Mouse (Mus musculus) embryonic stem cell, embryonic (primary cell): ENCODE data around the gene Mamdc4.

ENCODE experiments used
- CTCF ChIA-PET, 4 experiments: fragments of 300-600 bp in 2 of 4; fragments of 350-600 bp in 2 of 4; sonication (Branson Sonifier 250); formaldehyde crosslinking; loops; one replicate each; lab custom pipeline; 2022; ENCODE audit warnings: inconsistent platforms in 2 of 4; lab: Charles Lee
- POLR2A ChIA-PET, 4 experiments: fragments of 300-600 bp in 2 of 4; fragments of 350-600 bp in 2 of 4; sonication (Branson Sonifier 250); formaldehyde crosslinking; loops; one replicate each; lab custom pipeline; 2022; ENCODE audit warnings: antibody characterized with exemption in 4 of 4, inconsistent platforms in 1 of 4; lab: Charles Lee

The Mamdc4 gene

GRCm38 (mm10) chr2:25588227-25588907 is 13.7 kb upstream of the Mamdc4 start:
- CTCF ChIA-PET, result interaction anchor here in 2 of 4 experiments (0.5 to 1.1 kb wide), 4 partner anchors 9 to 106 kb away, joined by 3 to 4 read pairs (median 4); partner anchors contain the start of genes Mamdc4 (in 2 of the 2) and Phpt1 (in 1 of the 2)
- POLR2A ChIA-PET, result interaction anchor here in 3 of 4 experiments (0.5 to 2.8 kb wide), 11 partner anchors 9 to 668 kb away, joined by 3 to 11 read pairs (median 3); partner anchors contain the start of genes Mamdc4 (in 1 of the 3) and Traf2 (in 1 of the 3)

GRCm38 (mm10) chr2:25587290-25587689 is 12.6 kb upstream of the Mamdc4 start:
- CTCF ChIA-PET, result interaction anchor here in 2 of 4 experiments (0.6 kb wide), 2 partner anchors 13 to 160 kb away, joined by 3 read pairs; no protein-coding TSS in a partner anchor
- POLR2A ChIA-PET, result interaction anchor here in 2 of 4 experiments (0.8 to 2.8 kb wide), 9 partner anchors 8 to 46 kb away, joined by 3 to 11 read pairs (median 3); partner anchors contain the start of genes Edf1 (in 1 of the 2), Mamdc4 (in 1 of the 2) and Traf2 (in 1 of the 2)

- ChIA-PET POLR2A (interaction anchor here in 1 of 4 experiments (0.9 kb wide), 1 partner anchor 23 kb away, joined by 3 read pairs; no protein-coding TSS in a partner anchor), CTCF (no interaction called here)
Measured at GRCm38 (mm10) chr2:25585601-25586000, 11.0 kb upstream of the Mamdc4 start.

DNA sequence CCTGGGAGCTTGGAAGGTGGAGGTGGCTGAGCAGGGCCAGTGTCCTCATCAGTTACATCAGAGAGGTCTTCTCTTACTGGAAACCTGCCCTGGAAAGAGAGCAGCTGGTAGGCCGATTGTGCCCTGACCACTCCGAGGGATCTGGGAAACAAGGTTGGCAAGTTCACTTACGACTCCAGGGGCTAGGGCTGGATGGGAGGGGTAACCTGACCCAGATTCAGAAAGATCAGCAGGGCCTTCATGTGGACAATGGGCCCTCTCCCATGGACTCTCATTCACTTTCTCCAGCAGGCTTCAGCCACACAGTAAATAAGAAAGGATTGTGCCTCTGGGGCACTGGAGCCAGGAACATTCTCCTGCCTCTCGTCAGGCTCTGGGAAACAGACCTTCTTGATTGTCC is 10.2 kb upstream of the Mamdc4 start:
- CTCF ChIA-PET, result no interaction called here
- POLR2A ChIA-PET, result interaction anchor here in 1 of 4 experiments (1.5 to 7.3 kb wide), 2 partner anchors 8 to 9 kb away, joined by 3 to 48 read pairs; no protein-coding TSS in a partner anchor

DNA sequence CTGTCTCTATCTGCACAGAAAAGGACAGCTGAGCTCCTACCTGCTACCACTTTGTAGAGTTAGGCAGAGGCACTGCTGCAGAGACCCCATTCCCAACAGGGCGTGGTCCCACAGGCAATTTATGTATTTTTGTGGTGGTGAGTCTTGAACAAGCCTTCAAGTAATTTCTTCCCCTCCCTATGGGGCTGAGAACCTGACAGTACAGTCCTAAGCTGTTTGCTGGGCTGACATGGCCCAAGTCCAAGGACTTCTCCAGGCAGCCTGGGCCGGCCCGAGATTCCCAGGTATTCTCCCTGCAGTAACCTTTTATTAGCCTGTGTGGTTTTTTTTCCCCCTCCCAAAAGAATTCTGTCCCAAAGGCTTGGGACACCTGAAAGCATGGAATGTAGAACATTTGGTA is 9.5 kb upstream of the Mamdc4 start:
- CTCF ChIA-PET, result interaction anchor here in 2 of 4 experiments (4.0 to 5.9 kb wide), 2 partner anchors 9 kb away, joined by 40 to 64 read pairs; no protein-coding TSS in a partner anchor
- POLR2A ChIA-PET, result interaction anchor here in 2 of 4 experiments (1.4 to 7.3 kb wide), 4 partner anchors 8 to 27 kb away, joined by 3 to 48 read pairs (median 3); partner anchors contain the start of gene Edf1 (in 1 of the 2)

GRCm38 (mm10) chr2:25583571-25583970 is 8.9 kb upstream of the Mamdc4 start:
- CTCF ChIA-PET, result interaction anchor here in 2 of 4 experiments (1.5 to 5.9 kb wide), 3 partner anchors 9 to 13 kb away, joined by 3 to 64 read pairs (median 40); no protein-coding TSS in a partner anchor
- POLR2A ChIA-PET, result interaction anchor here in 2 of 4 experiments (1.4 to 7.3 kb wide), 4 partner anchors 8 to 26 kb away, joined by 3 to 48 read pairs (median 3); partner anchors contain the start of gene Edf1 (in 1 of the 2)

DNA sequence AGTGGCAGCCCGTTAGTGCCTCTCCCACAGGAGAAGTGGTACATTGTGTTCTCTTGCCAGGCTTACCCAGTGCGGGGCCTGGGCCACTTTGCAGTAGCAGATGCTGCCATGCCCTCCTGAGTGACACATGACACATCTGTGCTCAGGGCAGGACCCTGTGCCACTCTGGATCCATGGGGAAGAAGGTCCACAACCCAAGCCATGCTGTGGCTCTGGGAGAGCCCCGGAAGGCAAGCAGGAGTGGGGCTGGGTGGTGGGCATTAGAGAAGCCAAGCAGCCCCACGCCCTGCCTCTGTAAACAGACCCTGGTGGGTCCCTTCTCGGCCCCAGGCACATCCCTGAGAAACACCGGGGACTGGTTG is 8.5 kb upstream of the Mamdc4 start:
- POLR2A ChIA-PET, result interaction anchor here in 2 of 4 experiments (1.4 to 7.3 kb wide), 5 partner anchors 7 to 26 kb away, joined by 3 to 48 read pairs (median 3); partner anchors contain the start of gene Edf1 (in 1 of the 2)

DNA sequence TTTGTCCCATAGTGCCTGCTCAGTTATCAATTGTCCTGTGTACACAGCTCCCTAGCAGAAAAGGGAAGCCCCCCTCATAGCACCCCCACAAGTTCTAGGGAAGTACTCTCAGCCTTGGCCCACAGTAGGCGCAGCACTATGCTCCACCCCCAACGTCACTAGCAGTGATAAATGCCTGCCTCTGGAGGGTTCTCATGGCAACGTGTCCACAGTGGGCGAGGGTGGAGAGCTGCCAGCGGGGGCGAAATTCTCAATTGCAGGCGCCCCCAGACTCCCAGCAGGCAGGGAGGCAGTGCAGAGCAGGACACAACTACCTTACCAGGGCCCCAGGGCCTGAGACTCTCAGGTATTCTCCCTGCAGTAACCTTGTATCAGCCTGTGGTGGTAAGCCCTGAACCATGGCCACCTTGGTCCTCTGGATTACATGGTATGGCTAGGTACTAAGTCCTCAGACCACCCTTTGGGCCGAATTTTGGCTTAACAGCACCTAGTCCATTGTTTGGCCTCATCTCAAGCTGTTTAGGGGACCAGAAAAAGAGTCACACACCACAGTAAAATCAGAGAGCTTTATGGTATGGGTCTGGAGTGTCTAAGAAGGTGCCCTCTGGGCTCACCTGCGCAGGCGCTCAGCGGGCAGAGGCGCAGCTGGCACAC is 7.9 kb upstream of the Mamdc4 start:
- CTCF ChIA-PET, result interaction anchor here (0.7 to 5.9 kb wide), 15 partner anchors 9 to 349 kb away, joined by 3 to 64 read pairs (median 10); partner anchors contain the start of genes Traf2 (in 2 of the 4), Edf1 (in 1 of the 4) and Fut7 (in 1 of the 4)

More for the DNA sequence above, 8.5 kb upstream of the Mamdc4 start:
- CTCF ChIA-PET, result interaction anchor here in 2 of 4 experiments (1.5 to 5.9 kb wide), 4 partner anchors 10 to 26 kb away, joined by 3 to 64 read pairs (median 24); partner anchors contain the start of gene Edf1 (in 1 of the 2)

GRCm38 (mm10) chr2:25581901-25582301 is 7.3 kb upstream of the Mamdc4 start:
- ChIA-PET CTCF (interaction anchor here (0.5 to 5.9 kb wide), 66 partner anchors 8 to 537 kb away, joined by 3 to 64 read pairs (median 4); partner anchors contain the start of genes Traf2 (in 3 of the 4), Edf1 (in 2 of the 4), Fut7 (in 2 of the 4) and Tmem141 (in 2 of the 4)), POLR2A (interaction anchor here (0.7 to 7.3 kb wide), 22 partner anchors 8 to 310 kb away, joined by 3 to 48 read pairs (median 5); partner anchors contain the start of genes Edf1 (in 2 of the 4), Rabl6 (in 2 of the 4), Traf2 (in 2 of the 4) and Anapc2 (in 1 of the 4))

More for the DNA sequence above, 7.9 kb upstream of the Mamdc4 start:
- POLR2A ChIA-PET, result interaction anchor here (0.5 to 7.3 kb wide), 15 partner anchors 8 to 551 kb away, joined by 3 to 48 read pairs (median 5); partner anchors contain the start of genes Edf1 (in 2 of the 4) and Traf2 (in 1 of the 4)

GRCm38 (mm10) chr2:25581294-25581864 is 6.7 kb upstream of the Mamdc4 start, which contains the start of gene Ajm1:
Ajm1 (minus strand) TSS chr2:25581757.
- ChIA-PET CTCF (interaction anchor here (0.5 to 5.9 kb wide), 85 partner anchors 8 to 595 kb away, joined by 3 to 64 read pairs (median 4); partner anchors contain the start of genes Tmem141 (in 3 of the 4), Traf2 (in 3 of the 4), Edf1 (in 2 of the 4) and Fut7 (in 2 of the 4)), POLR2A (interaction anchor here (0.7 to 7.3 kb wide), 23 partner anchors 8 to 309 kb away, joined by 3 to 48 read pairs (median 5); partner anchors contain the start of genes Edf1 (in 2 of the 4), Rabl6 (in 2 of the 4), Traf2 (in 2 of the 4) and Anapc2 (in 1 of the 4))

DNA sequence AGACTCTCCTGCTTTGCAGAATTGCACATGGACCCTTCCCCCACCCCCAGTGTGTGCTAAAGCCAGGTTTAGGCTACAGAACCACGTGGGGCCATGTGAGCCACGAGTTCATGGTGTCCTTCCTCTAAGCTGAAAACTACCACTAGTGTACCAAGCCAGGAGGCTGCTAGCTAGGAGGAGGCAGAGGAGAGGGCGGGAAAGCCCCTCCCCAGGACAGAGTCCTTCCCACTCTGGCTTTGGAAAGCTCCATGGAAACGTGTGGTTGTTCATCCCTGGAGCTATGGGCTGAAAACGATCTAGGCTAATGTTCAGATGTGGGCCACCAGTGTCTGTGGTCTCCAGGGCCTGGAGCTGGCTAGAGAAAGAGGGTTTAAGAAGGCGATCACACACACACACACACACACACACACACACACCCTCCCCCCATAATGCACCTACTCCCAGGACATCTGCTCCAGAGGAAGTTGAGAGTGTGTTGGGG is 6.0 kb upstream of the Mamdc4 start:
- ChIA-PET CTCF (interaction anchor here (0.7 to 5.9 kb wide), 44 partner anchors 9 to 1632 kb away, joined by 3 to 64 read pairs (median 4); partner anchors contain the start of genes Tmem141 (in 3 of the 4), Edf1 (in 2 of the 4), Fut7 (in 2 of the 4) and Traf2 (in 2 of the 4)), POLR2A (interaction anchor here (0.6 to 7.3 kb wide), 16 partner anchors 8 to 44 kb away, joined by 3 to 48 read pairs (median 6); partner anchors contain the start of genes Edf1 (in 2 of the 4), Traf2 (in 2 of the 4) and Rabl6 (in 1 of the 4))

DNA sequence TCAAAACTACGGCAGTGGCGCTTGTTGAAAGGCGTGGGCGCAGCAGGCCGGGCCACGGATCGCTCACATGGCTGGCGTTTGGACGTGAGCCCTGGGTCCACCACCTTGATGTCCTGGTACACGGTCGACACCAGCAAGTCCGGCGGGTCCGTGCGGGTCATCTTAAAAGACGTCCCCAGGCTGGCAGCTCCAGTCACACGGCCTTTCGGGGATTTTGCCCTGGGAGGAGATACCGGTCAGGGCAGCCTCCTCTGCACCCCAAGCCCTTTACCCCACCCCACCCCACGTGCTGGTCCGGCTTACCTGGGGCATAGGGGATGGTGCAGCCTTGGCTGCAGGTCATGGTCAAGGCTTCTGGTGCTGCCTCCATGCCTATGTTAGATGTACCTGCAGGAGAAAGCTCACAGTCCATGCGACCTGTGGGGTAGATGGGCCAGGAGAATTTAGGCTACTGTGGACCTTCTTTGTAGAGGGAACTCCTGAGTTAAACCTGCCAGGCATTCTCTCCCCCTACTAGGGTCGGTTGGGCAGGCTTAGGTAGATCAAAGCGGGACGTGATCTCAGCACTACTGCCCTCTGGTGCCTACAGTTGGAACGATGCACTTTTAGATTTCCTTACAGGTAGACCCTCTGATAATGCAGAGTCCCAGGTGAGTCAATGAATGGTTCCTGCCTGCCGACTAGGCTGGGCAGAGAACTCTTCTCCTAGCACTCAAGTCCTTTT is 5.3 kb upstream of the Mamdc4 start:
- CTCF ChIA-PET, result interaction anchor here in 2 of 4 experiments (0.7 to 5.9 kb wide), 16 partner anchors 8 to 1633 kb away, joined by 3 to 64 read pairs (median 4); partner anchors contain the start of genes Tmem141 (in 2 of the 2), Edf1 (in 1 of the 2) and Fut7 (in 1 of the 2)
- POLR2A ChIA-PET, result interaction anchor here in 3 of 4 experiments (0.6 to 7.3 kb wide), 17 partner anchors 8 to 119 kb away, joined by 3 to 48 read pairs (median 6); partner anchors contain the start of genes Edf1 (in 2 of the 3), Rabl6 (in 2 of the 3), Traf2 (in 2 of the 3) and Paxx (in 1 of the 3)

GRCm38 (mm10) chr2:25578796-25579736 is 4.4 kb upstream of the Mamdc4 start:
- POLR2A ChIA-PET, result interaction anchor here in 3 of 4 experiments (0.9 to 7.3 kb wide), 16 partner anchors 9 to 317 kb away, joined by 3 to 48 read pairs (median 6); partner anchors contain the start of genes Edf1 (in 2 of the 3), Rabl6 (in 2 of the 3), Traf2 (in 2 of the 3) and Paxx (in 1 of the 3)
- CTCF ChIA-PET, result interaction anchor here in 2 of 4 experiments (0.6 to 5.9 kb wide), 9 partner anchors 9 to 183 kb away, joined by 3 to 64 read pairs (median 4); partner anchors contain the start of gene Edf1 (in 1 of the 2)
